Mouse (Mus musculus) stomach, postnatal 0 days (tissue): ENCODE data around the gene Bax. TPM values are rescaled to one million over a fixed set of nuclear protein-coding genes. Genes with fewer than 3 reads are reported as not detected.
A peak's percentile ranks its signal among the peaks of the same experiment; 100 is the strongest.

ENCODE experiments used
- ATAC-seq: fragments of 200-750 bp; cut with Nextera tagmentation; 2 replicates; pipeline ENCODE4 v1.8.0; 2017; ENCODE audit not compliant: low FRiP score, low TSS enrichment
- DNase-seq: peaks from one replicate; pipeline ENCODE4 v3.0.0-alpha.2; 2016; ENCODE audit warnings: low spot score
- H3K27ac ChIP-seq: fragments of 300-500 bp; sonication (generic); replicated peaks from 2 replicates; pipeline ENCODE4 v1.5.1; 2014; ENCODE audit warnings: mild to moderate bottlenecking, control low read depth
- H3K27me3 ChIP-seq: fragments of 300-500 bp; sonication (generic); 2 replicates; pipeline ENCODE4 v1.6.1; 2014; ENCODE audit warnings: low read length; ENCODE audit not compliant: control insufficient read depth, insufficient read depth
- H3K36me3 ChIP-seq: fragments of 300-500 bp; sonication (generic); 2 replicates; pipeline ENCODE4 v1.6.1; 2014; ENCODE audit warnings: low read length, mixed read lengths; ENCODE audit not compliant: control insufficient read depth, insufficient read depth
- H3K4me1 ChIP-seq: fragments of 300-500 bp; sonication (generic); replicated peaks from 2 replicates; pipeline ENCODE4 v1.6.1; 2014; ENCODE audit warnings: antibody characterized with exemption; ENCODE audit not compliant: control insufficient read depth, insufficient read depth
- H3K4me2 ChIP-seq: fragments of 300-500 bp; sonication (generic); replicated peaks from 2 replicates; pipeline ENCODE4 v1.6.1; 2014; ENCODE audit warnings: low read depth, mild to moderate bottlenecking, control low read depth, moderate library complexity
- H3K4me3 ChIP-seq: fragments of 300-500 bp; sonication (generic); 2 replicates; pipeline ENCODE4 v1.5.1; 2014; ENCODE audit warnings: low read depth, low read length, control low read depth
- H3K9ac ChIP-seq: fragments of 300-500 bp; sonication (generic); 2 replicates; pipeline ENCODE4 v1.6.1; 2014; ENCODE audit warnings: mild to moderate bottlenecking, low read length, control low read depth, mixed read lengths
- H3K9me3 ChIP-seq: fragments of 300-500 bp; sonication (generic); 2 replicates; pipeline ENCODE4 v1.6.1; 2016; ENCODE audit warnings: low read length; ENCODE audit not compliant: control insufficient read depth
- CTCF ChIP-seq: IDR thresholded peaks from 2 replicates; pipeline ENCODE4 v1.5.1; 2016; ENCODE audit warnings: antibody characterized with exemption, low read depth, mild to moderate bottlenecking, moderate library complexity
- EP300 ChIP-seq: optimal IDR thresholded peaks from 2 replicates; pipeline ENCODE3; 2016; ENCODE audit warnings: antibody characterized with exemption
- WGBS: fragments of 180-500 bp; shearing (Covaris S2); extraction: QIAGEN DNeasy Blood & Tissue Kit; methylation state at CpG from one replicate; pipeline ENCODE4 v1.1.7; 2014; 5-methylcytosine and 5-hydroxymethylcytosine counted together
- polyA plus RNA-seq: library from polyadenylated mRNA; unstranded; fragments of >200 nt; fragmentation: Nextera tagmentation; extraction: Ambion mirVana; gene quantifications from 2 replicates; pipeline ENCODE4 v1.2.1, GENCODE M21; 2015

The Bax gene
- polyA plus RNA-seq, 1 experiment from 2014 or later = 119 TPM

DNA sequence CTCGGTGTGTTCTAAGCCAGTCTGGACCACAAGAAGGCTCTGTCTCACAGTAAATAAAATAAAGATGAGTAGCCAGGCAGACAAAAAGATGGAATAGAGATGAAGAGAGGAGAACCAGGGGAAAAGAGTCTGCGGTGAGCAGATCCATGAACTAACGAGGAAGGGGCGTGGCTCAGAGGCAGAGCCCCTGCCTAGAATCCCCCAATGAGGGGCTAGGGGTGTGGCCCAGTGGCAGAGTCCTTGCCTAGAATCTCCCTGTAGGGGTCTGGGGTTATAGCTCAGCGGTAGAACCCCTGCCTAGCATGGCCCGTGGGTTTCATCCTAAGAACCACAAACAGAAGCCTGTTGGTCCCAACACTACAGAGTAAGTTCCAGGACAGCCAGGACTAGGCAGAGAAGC, 29.7 kb downstream of the Bax start:
- no peak for ATAC-seq
- H3K4me2 ChIP-seq = no peak overlapping the region

DNA sequence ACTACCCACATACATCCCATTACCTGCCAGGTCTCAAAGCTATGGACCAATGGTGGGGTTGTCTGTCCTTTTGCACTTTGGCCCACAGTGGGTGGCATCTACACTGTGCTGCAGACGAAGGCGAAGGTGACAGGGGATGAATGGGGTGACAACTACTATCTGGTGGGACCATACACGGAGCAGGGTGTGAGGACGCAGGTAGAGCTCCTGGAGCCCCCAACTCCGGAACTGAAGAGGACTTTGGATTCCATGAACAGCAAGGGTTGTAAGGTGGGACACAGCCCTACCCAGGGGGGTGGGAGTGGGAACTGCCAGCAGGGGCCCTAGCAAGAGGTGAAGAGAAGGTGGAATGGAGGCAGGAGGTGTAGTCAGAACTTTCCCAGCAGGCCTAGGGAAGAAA, 30.3 kb downstream of the Bax start:
- Histone ChIP-seq H3K4me3 (no peak overlapping the region), H3K27ac (no peak overlapping the region), H3K9ac (no peak overlapping the region), H3K36me3 (0 out of 2 replicates have a peak, but pooled peaks cover 2% of the 10 kb centered on the region), H3K9me3 (no peaks in the 10 kb centered on the region), H3K4me2 (no peak overlapping the region), H3K27me3 (no peaks in the 10 kb centered on the region), H3K4me1 (peaks cover 9% of the 10 kb centered on the region)
- WGBS = 94% methylated on average over 5 of the region's 5 CpGs
- ATAC-seq = no peak
- no peak for TF ChIP-seq EP300
- TF ChIP-seq CTCF = no peak
- no peak for DNase-seq

More for the DNA sequence above, 29.7 kb downstream of the Bax start:
- no peak for TF ChIP-seq EP300
- TF ChIP-seq CTCF = no peak
- Histone ChIP-seq H3K4me3 (no peak overlapping the region), H3K36me3 (0 out of 2 replicates have a peak, but pooled peaks cover 2% of the 10 kb centered on the region), H3K9me3 (no peaks in the 10 kb centered on the region), H3K9ac (no peak overlapping the region), H3K27me3 (no peaks in the 10 kb centered on the region), H3K27ac (no peak overlapping the region), H3K4me1 (peaks cover 9% of the 10 kb centered on the region)
- no peak for DNase-seq
- WGBS = 57% methylated on average over 6 of the region's 6 CpGs

GRCm38 (mm10) chr7:45435038-45435437, 31.7 kb downstream of the Bax start:
- WGBS = under 1% methylated on average over 16 of the region's 16 CpGs
- Histone ChIP-seq H3K27ac (peak overlapping the region; percentile 63), H3K4me3 (peak overlapping the region; percentile 51), H3K9ac (peak overlapping the region; percentile 65), H3K4me1 (peaks cover 9% of the 10 kb centered on the region), H3K9me3 (no peaks in the 10 kb centered on the region), H3K4me2 (peak overlapping the region; percentile 85), H3K36me3 (0 out of 2 replicates have a peak, but pooled peaks cover 3% of the 10 kb centered on the region), H3K27me3 (no peaks in the 10 kb centered on the region)
- TF ChIP-seq EP300 = no peak
- DNase-seq (no peak), ATAC-seq (no peak)

DNA sequence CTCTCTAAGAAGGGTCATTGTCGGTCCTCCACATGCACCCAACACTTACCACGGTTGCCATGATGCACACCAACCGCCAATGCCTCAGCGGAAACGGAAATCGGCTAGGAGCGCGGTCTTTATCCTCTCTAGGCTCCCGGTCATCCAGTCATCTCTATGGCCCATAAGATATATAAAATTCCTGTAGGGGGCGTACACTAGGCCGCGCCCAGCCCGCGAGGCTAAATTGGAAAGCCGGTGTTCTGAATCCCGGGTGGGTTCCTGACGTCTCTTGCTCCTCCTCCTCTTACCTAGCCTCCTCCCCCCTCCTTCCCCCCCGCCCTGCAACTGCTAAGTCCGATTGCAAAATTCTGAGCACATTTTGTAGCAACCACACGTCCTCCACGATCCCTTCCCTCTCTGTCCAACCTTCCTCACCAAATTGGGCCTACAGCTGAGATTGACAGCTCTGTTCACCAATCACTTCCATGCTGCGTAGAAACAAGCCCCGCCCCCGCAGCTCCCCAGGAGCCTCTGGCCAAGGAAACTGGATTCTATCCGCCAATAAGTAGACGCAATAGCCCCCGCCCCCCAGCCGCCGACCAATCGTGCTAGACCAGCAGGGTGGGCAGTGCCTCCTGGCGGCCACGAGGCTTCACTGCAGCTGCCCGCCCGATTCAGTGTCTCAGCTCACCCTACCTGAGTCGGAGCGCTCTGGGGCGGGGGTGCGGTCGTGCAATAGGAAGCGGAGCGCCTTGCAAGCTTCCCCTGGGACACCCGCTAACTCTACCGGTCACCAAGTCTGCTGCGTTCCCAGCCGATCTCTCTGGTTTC, 32.3 kb downstream of the Bax start, which contains the start of gene Gys1:
Gene Gys1, plus strand, starts transcription at position 642 of the 813 bp plus-strand sequence.
- peak; percentile 96 for ATAC-seq
- H3K27ac ChIP-seq = peak within 1 kb of the TSS; percentile 82
- under 1% methylated on average over 45 of the region's 45 CpGs for WGBS
- DNase-seq = peak; percentile 100
- H3K36me3 ChIP-seq = peaks cover 6% of the 10 kb centered on the region; the same call in 1 of the 2 replicates
- H3K4me3 ChIP-seq = peak within 1 kb of the TSS; percentile 53
- no peaks in the 10 kb centered on the region for H3K9me3 ChIP-seq
- TF ChIP-seq EP300 = peak; percentile 67
- peak; percentile 98 for TF ChIP-seq CTCF
- peak within 1 kb of the TSS; percentile 94 for H3K4me2 ChIP-seq
- H3K9ac ChIP-seq = peak within 1 kb of the TSS; percentile 76
- peaks cover 9% of the 10 kb centered on the region for H3K4me1 ChIP-seq
- no peaks in the 10 kb centered on the region for H3K27me3 ChIP-seq

GRCm38 (mm10) chr7:45433835-45434202, 32.9 kb downstream of the Bax start:
- peaks cover 9% of the 10 kb centered on the region for H3K4me1 ChIP-seq
- peak overlapping the region; percentile 94 for H3K4me2 ChIP-seq
- peak overlapping the region; percentile 53 for H3K4me3 ChIP-seq
- peak overlapping the region; percentile 65; the same call in 1 of the 2 replicates for H3K27ac ChIP-seq
- no peaks in the 10 kb centered on the region for H3K9me3 ChIP-seq
- H3K36me3 ChIP-seq = peaks cover 8% of the 10 kb centered on the region
- no peak for ATAC-seq
- no peaks in the 10 kb centered on the region for H3K27me3 ChIP-seq
- H3K9ac ChIP-seq = peak overlapping the region; percentile 76
- TF ChIP-seq EP300 = no peak
- WGBS = 1% methylated on average over 7 of the region's 7 CpGs
- DNase-seq = no peak

- Histone ChIP-seq H3K4me1 (no peaks in the 10 kb centered on the region), H3K9me3 (no peaks in the 10 kb centered on the region), H3K27ac (no peak overlapping the region), H3K4me3 (no peak overlapping the region), H3K36me3 (peaks cover 35% of the 10 kb centered on the region), H3K4me2 (no peak overlapping the region), H3K9ac (no peak overlapping the region), H3K27me3 (no peaks in the 10 kb centered on the region)
- ATAC-seq (no peak), DNase-seq (no peak)
- TF ChIP-seq EP300 (no peak), CTCF (no peak)
- WGBS = 83% methylated on average over 8 of the region's 8 CpGs
Observed at GRCm38 (mm10) chr7:45426556-45426955, 40.1 kb downstream of the Bax start.
